Mouse (Mus musculus) cerebral cortex, adult 2 months (tissue): ENCODE data around the gene Gtf2f1.

Experiments used
- WGBS: fragments of 180-500 bp; shearing (Covaris S2); methylation state at CpG from one replicate; pipeline ENCODE4 v1.1.7; 2018; 5-methylcytosine and 5-hydroxymethylcytosine counted together

Gtf2f1 gene

DNA sequence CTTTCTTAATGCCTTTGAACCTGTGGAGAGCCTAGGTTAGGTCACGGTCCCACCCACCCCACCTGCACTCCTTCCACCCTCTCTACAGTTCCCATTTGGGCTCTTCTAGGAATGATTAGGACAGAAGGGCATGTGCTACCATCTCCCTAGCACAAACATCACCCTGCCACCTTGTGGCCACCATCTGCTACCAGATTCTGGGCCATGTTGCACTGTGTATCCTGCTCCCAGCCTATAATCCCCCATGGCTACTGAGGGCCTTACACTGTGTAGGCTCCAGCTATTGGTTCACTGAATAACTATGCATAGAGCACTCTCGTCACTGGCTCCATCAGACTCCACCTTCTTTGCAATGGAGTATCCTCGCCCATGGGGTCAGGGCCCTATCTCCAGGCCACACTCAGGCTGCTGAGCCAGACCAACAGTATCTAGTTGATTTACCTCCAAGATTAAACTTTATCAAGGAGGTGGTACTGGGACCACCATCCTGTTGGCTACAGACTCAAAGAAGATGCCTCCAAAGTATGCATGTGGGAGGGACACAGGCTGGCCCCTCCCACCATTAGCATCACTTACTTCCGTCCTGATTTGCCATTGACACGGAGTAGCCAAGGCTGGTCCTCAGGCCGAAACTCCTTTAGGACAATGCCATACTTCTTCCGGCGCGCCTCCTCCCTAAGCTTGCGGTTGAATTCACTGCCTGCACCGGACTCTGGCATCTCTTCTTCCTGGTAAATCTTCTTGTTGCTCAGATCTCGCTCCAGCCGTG is 3.8 kb downstream of the Gtf2f1 start:
- 90% methylated on average over 13 of the region's 13 CpGs for WGBS

DNA sequence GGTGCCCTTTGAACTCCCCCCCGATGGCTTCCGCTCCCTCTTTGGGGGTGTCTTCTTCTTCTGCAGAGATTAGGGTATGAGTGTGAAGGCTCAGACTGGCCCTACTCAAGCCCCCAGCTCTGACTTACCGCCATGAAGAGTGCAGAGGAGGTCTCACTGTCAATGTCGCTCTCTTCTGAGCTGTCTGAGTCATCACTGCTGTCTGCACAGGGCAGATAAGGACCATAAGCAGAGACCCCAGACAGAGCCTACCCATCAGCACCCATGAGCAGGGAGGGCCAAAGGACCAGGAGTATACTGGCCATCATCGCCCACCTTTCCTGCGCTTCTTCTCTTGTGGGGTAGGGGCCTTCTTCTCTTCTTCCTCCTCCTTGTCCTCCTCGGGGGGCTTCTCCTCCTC is 7.1 kb downstream of the Gtf2f1 start:
- WGBS, result 88% methylated on average over 7 of the region's 7 CpGs

DNA sequence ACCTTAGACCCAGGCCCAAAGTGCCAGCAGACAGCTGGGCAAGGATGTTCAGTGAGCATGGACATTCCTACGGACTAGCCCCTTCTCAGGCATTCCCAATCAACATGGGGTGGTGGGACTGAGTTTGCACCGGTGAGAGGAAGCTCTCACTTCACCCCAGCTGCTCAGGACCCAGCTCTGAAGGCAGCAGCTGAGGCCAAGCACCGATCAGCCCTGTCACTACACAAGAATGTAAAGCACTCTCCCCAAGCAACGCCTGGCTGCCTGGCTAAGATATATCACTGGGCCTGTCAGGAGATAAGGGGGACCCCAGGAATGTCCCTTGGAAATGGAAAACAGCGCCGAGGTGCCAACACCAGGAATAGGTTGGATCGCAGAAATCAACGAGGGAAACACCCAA is 9.9 kb downstream of the Gtf2f1 start:
- 71% methylated on average over 8 of the region's 8 CpGs for WGBS

DNA sequence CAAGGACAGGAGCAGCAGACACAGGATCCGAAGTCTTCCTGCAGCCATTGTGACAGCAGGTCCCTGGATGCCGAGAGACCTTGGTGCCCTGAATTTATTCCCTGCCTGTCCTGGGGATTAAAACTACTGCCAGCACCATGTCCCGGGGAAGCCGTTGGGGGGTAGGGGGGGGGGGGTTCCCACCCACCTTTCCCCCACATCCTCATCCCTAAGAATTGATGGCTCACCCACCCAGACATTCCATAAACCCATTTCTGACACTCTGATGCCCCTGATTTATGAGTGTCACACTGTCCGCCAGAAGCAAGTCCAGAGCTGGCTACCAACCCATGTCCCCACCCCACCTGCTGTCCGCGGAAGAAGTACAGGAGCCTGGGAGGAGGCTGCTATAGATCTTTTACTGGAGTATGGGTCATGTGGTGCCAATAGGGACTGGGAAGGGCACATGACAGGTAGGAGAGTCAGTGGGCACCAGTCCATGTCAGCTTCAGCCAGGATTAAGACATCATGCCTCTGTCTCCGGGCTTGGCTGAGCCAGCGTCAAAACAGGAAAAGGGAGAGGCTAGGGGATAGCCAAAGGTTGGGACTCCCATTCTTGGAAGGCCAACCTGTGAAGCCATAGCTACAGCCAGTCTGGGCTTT is 11.0 kb downstream of the Gtf2f1 start, which contains the start of gene Pspn:
Gene Pspn, minus strand, starts transcription at position 51 of the 642 bp plus-strand sequence.
- WGBS, result 84% methylated on average over 9 of the region's 9 CpGs

DNA sequence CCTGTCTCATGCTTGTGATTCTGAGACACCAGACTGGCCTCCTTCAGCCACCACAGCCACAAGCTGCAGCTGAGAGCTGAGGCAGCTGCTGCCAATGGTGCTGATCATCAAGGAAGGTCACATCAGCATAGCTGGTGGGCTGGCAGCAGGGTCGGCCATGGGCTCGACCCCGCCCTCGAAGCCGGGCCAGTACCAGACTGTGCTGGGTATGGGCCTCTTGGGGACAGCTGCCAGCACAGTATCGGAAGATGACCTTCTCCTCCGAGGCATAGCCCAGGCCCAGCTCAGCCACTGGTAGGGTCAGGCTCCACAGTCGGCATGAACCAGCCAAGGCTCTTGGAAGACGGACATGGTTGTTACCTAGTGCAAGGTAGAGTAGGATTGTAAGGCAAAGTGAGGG is 11.7 kb downstream of the Gtf2f1 start:
- 90% methylated on average over 9 of the region's 9 CpGs for WGBS

DNA sequence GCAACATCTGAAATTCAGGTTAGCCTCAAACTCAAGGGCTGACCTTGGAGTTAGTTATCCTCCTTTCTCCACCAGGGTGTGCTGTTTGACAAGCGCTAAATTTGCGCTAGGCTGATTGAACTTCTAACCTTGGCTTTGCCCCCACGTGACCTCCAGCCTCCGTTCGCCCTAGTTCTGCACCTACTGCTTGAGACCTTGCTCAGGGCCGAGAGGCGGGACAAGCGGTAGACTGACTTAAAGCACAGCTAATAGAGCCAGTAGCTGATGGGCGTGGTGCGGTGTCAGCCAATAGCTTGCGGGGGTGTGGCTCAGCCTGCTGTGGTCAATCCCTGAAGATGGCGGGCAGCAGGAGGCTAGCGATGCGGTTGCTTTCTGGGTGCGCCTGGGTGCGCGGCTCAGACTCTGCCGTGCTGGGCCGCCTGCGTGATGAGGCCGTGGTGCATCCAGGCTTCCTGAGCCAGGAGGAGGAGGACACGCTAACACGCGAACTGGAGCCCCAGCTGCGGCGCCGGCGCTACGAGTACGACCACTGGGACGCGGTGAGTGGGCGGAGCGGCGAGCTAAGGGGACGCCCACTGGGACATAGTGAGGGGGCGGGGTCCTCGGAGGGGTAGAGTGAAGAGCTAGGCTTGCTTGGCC is 13.9 kb downstream of the Gtf2f1 start, which contains the start of gene Alkbh7:
Gene Alkbh7, plus strand, starts transcription at position 311 of the 639 bp plus-strand sequence.
- WGBS, result under 1% methylated on average over 38 of the region's 38 CpGs

DNA sequence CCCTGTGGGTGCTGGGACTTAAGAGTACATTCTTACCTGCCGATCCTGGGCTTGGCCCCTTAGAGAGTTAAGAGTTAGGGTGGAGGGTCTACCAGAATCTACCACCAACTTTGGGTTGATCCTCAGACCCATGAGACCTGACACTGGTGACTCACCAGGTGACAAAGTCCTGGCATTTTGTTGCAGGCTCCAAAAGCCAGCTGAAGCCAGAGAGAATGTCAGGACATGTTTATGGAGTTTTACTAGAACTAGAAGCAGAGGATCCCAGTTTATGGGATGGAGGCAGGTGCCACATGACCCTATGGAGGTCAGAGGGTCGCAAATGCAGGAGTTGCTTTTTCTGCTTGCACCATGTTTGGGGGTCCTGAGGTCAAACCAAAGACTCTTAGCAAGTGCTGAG is 14.6 kb downstream of the Gtf2f1 start:
- WGBS, result 75% methylated on average over 2 of the region's 2 CpGs

DNA sequence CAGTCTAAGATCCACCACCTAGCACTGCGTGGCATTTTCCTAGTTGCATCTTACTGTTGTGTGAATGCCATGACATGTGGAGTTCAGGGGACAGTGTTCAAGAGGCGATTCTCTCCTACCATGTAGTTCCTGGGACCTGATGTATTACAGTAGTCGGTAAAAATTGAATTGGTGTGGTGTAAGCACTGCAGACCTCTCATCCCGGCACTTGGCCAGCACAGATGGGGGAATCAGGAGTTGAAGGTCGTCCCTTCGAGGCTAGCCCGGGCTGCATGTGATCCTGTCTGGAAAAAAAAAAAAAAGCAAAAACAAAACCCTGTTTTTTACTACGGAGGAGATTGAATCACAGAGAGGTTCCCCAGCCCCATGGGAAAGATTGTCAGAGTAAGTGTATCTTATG is 16.0 kb downstream of the Gtf2f1 start:
- WGBS, result 86% methylated on average over 8 of the region's 8 CpGs

DNA sequence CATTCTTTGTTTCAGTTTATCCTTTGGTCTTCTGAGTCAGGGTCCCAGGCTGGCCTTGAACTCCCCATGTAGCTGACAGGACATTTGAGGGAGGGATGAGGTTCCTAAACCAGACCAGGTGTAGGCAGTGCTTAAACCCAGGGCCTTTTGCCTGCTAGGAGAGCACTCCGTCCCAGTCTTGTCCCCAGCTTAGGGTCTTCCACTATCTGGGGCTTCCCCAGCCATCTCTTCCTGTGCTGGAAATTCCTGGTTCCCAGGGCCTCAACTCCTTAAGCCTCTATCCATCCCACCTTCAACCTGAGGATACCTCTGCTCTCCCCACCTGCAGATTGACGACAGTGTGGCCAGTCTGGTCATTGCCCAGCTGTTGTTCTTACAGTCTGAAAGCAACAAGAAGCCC is 20.1 kb downstream of the Gtf2f1 start:
- 65% methylated on average over 2 of the region's 2 CpGs for WGBS

DNA sequence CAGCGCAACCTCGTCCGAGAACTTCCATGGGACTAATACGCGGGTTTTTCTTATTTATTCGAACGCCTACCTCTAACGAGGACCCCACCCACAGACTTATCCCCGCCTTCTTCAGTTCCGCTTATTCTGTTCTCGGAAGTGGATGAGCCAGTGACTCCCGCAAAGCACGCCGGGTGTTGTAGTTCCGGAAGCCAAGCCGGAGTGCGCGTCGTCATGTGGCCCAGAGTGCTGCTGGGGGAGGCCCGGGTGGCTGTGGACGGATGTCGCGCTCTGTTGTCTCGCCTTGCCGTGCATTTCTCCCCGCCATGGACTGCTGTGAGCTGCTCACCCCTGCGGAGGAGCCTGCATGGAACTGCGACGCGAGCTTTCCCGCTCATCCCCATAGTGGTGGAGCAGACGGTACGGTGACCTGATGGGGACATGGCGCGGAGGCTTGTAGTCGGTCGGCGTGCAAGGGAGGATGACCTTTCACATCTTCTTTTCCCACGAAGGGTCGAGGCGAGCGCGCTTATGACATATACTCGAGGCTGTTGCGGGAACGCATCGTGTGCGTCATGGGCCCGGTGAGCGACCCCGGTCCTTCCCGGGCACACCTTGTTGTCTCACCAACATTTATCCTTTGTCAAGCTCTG is 20.9 kb downstream of the Gtf2f1 start, which contains the start of gene Clpp:
Gene Clpp, plus strand, starts transcription at position 191 of the 632 bp plus-strand sequence.
- WGBS, result under 1% methylated on average over 52 of the region's 52 CpGs

DNA sequence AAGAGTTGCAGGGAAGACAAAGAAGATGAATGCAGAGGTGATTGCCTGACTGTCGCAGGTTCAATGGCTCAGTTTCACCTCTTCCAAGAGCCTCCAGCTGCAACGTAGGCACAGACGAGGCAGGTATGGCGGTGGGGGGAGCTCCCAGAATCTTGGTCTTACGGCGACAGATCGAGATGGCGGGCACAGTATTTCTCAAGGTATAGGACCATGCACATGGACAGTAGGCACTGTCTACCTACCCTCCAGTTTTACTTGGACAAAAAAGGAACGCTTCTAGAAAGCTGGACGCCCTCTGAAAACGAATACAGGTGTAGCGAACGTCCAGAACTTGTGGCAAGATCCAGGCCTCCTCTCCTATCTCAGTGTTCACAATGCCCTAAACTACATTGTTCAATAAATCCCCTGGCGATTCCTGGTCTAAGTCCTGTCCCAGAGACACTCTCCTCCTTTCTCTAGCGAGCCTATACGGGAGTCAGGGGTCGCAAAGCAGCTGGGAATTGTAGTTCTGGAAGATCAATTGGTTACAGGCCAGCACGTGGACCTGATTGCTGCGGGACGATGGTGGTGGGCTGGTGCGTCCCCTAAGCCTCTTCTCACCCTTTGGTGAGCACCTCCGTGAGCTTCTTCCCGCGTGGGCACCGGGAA is 21.5 kb downstream of the Gtf2f1 start:
- under 1% methylated on average over 25 of the region's 25 CpGs for WGBS

DNA sequence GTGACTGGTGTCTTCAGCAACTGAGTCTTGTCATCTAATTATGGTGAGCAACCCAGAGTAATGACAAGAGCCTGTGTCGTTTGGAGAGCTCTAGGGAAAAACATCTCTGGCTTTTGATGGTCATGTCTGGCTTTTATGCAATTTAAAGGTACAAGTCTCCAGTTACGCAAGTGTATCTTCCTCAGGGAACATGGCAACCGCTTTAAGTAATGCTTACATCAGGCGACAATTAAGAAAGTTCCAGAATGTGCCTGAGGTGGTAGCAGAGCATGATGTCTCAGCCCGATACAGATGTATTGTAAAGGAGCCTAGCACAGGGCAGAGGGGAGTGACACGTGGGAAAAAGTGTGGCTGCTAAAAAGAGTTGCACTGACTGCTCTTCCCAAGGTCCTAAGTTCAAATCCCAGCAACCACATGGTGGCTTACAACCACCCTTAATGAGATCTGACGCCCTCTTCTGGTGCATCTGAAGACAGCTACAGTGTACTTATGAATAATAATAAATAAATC is 22.1 kb downstream of the Gtf2f1 start:
- 65% methylated on average over 7 of the region's 7 CpGs for WGBS

DNA sequence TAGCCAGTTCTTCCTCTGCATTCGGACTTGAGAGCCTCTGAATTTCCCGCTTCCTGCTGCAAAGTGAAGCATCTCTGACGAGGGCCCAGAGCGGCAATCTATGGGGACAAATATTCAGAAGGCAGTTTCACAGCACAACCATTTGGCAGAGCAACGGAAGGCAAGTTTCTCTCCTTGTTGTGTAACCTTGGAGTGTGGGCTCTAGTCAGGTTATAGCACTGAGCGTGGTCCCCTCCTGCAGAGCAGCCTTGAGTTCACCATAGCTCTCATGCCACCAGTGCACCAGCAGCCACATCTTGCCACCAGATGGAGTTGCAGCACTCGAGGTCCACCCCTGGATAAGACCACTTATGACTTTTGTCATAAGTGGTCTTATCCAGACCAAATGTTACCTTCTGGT is 22.6 kb downstream of the Gtf2f1 start:
- 83% methylated on average over 7 of the region's 7 CpGs for WGBS

DNA sequence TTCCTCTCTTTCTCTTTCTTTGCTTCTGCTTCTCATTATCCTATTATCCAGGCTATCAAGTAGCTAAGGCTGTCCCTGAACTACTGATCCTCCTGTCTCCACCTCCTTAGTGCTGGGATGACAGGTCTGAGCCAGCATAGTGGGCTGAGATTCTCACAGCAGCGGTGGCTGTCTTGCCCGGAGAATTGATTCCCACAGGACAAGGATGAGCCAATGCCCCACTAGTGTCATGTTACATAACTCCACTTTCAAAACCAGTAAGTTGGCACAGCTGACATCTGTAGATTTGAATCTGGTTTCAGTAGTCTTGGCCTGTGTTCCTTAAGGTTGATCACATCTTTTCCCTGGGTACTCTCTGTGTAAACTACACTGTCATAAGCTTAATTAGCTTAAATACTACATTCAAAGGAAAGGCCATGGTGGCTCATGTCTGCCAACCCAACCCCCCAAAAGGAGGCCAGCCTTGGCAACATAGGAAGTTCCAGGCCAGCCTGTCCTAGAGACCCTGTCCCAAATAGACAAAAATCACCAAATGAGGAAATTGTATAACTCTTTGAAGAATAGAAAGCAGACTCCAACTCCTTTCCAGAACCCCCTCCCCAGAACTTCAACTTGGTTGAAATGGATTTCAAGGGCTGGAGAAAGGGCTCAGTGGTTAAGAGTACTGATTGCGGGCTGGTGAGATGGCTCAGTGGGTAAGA is 24.8 kb downstream of the Gtf2f1 start:
- 88% methylated on average over 3 of the region's 3 CpGs for WGBS

DNA sequence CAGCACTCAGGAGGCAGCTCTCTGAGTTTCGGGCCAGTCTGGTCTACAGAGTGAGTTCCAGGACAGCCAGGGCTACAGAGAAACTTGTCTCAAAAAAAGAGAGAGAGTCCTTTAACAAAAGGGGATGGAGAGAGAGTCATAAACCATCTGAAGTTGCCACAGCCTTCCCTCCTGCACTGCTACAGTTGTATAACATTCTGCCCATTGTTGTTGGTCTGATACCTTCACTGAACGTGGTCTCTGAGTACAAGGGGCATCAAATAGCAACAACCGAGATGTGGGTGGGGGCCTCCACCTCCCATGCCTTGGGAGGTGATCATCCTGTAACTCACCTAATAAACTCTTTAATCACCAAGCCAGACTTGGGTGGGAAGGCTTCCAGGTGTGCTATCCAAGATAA is 25.4 kb downstream of the Gtf2f1 start:
- WGBS, result 74% methylated on average over 3 of the region's 3 CpGs

DNA sequence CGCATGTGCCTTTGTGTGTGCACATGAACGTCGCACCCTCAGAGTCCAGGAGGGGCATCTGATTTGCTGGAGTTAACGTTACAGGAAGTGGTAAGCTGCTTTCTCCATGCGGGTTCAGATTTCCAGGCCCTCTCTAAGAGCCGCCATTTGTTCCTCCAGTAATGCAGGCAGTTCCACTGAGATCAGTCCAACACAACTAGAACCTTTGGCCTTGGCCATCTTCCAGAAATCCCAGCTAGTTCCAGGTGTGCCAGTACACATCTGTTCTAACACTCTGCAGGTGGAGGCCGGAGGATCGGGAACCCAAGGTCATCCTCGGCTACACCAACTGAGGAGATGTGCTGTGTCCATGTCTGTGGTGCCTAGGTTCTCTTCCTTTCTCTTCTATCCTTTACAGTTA is 26.2 kb downstream of the Gtf2f1 start:
- 84% methylated on average over 9 of the region's 9 CpGs for WGBS

DNA sequence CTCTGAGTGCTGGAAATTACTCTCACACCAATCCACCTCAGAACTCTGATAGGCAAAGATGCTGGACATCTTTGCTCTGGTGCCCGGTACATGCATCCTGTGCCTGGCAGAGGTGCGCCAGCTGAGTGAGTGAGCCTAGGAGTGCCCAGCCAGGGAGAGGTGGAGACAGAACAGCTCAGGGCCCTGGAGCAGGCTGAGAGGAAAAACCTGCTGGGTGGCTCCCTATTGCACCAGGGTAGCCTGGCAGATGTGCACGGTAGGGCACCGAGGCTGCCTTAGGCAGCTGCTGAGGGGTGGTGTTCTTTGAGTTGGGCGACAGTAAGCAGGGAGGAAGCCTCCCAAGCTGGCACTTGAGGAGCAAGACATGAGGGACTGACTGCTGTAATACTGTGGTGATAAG is 29.1 kb downstream of the Gtf2f1 start, which contains the start of gene Acer1:
Gene Acer1, minus strand, starts transcription at position 114 of the 400 bp plus-strand sequence.
- 87% methylated on average over 5 of the region's 5 CpGs for WGBS

DNA sequence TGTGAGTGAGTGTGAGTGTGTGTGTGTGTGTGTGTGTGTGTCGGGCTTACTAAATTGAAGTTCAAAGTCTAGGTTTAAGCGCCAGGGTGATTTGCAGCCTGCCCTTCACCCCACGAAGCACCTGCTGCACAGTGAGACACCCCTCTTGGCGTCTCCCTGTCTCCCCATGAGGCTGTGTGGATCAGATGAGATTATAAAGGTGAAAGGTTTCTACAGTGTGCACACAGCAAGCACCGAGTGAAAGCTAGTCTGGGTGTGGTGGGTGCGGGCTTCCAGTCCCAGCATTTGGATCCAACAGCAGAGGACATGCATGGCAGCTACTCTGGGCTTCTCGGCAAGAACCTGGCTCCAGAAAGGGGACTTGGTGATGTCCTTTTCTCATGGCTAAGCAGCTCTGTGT is 30.0 kb downstream of the Gtf2f1 start:
- WGBS, result 88% methylated on average over 7 of the region's 7 CpGs

DNA sequence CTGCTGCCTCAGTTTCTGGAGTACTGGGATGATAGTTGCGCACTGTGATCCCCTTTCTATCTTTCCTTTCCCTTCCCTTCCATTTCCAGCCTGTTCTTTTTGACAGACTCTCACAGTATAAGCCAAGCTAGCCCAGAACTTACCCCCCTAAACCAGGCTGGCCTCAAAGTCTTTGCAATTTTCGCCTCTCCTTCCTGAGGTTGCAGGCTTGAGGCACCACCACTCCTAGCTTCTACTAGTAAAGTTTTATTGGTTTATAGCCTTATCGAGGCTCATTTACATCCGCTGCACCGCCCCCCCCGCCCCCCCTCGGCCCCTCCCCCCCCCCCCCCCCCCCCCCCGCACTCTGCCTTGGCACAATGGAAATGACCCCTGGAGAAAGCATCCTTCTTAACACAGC is 31.6 kb downstream of the Gtf2f1 start:
- 41% methylated on average over 6 of the region's 8 CpGs for WGBS

DNA sequence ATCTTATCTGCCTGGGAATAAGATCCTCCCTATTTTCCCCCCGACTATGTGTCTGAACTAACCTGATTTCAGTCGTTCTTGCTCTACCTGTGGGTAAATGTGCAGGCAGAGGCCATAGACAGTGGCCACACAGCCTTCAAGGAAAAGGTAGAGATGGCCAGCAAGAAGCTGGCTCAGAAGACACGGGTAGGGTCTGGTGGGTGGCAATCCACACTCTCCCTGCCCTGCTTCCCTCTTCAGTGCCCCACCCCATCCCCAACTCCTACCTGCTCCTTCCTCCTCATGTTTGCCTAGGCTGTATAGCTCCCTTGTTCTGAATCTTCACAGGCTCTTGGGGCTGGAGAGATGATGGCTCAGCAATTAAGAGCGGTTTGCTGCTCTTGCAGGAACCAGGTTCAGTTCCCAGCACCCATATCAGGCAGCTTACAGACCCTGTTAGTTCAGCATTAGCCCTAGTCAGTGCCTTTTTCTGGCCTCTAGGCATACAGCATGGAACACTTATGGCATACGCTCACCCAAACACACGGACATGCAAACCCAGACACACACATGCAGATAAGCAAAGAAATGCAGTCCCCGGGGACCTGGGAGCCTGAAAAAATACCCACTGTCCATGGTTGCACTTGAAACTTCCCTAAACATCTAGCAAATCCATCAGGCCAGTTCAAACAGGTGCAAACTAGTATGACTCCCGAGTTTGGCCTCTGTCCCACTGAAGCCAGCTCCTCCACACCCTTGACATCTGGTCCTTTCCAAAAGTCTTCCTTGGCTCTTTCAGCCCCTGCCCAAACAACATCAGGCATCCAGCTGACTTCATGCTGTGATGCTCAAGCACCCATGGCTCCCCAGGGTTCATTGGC is 34.3 kb downstream of the Gtf2f1 start:
- WGBS, result 86% methylated on average over 8 of the region's 8 CpGs
